Mouse (Mus musculus) mouse embryonic stem cell (cell line): ENCODE measurements at regions not wholly inside any gene's neighbourhood (a gene's known extent, or its start where the extent isn't known, plus 50 kb on each side); places are given as distances from the start of the nearest gene placed in this dataset.
"Not testable (repeated sequence)": the region's sequence is repeated elsewhere in the genome, so short reads cannot be mapped to it uniquely, and the experiment has no call there.

ENCODE experiments used
- in situ Hi-C, 2 experiments: fragments of 300-500 bp; cut with MboI; formaldehyde crosslinking; loops; 1 replicate in 1 of 2; 3 replicates in 1 of 2; pipeline ENCODE4 v1.14.3; 2019 to 2020; ENCODE audit warnings: low sequenced_read_pairs in 2 of 2, low pct_unique_long_range_greater_than_20kb in 1 of 2, mixed read lengths in 1 of 2; ENCODE audit not compliant: unreplicated experiment in 1 of 2

- in situ Hi-C loops: no loop called here
Observed at GRCm38 (mm10) chr6:4149663-4150062, 62.9 kb upstream of the Bet1 start.

GRCm38 (mm10) chr6:4158293-4158692, 71.5 kb upstream of the Bet1 start:
- in situ Hi-C loops: no loop called here

- in situ Hi-C loops: no loop called here
Observed at GRCm38 (mm10) chr6:4163733-4164132, 77.0 kb upstream of the Bet1 start.

DNA sequence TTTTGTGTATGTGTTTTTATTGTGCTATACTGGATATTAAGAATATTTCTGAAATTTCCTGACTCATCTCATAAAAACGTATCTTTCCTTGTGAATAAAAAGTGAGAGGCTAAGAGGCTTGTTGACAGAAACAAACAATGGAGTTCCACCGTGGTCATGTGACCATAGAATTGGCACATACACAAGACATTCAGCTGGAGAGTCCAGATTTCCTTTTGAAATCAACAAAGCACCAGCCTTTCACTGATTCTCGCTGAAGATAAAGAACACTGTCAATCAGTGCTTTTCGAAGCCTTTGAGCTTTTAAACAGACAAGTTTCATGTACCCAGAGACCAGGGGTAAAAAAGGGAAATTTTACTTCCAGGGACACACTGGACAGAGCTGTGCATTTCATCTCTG, 80.3 kb upstream of the Bet1 start:
- in situ Hi-C loops: no loop called here

GRCm38 (mm10) chr6:4167757-4168156, 81.0 kb upstream of the Bet1 start:
- in situ Hi-C loops: no loop called here

- in situ Hi-C loops: no loop called here
Observed at GRCm38 (mm10) chr6:4171561-4171960, 84.8 kb upstream of the Bet1 start.

DNA sequence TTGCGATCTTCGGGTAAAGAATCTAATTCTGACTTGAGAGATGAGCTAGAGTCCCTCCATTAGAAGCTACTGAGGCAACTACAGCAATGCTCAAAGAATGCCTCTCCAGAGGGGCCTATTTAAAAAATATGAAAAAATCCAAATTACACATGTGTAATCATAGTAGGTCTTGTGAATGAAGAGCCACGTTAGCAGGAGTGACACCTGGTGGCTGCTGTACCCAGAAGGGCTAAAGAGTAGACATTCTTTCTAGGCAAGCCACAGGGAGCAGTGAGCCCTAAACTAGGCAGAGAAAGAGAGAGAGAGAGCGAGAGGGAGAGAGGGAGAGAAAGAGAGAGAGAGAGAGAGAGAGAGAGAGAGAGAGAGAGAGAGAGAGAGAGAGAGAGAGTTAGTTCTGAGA, 100.9 kb upstream of the Bet1 start:
- in situ Hi-C loops: no loop called here

DNA sequence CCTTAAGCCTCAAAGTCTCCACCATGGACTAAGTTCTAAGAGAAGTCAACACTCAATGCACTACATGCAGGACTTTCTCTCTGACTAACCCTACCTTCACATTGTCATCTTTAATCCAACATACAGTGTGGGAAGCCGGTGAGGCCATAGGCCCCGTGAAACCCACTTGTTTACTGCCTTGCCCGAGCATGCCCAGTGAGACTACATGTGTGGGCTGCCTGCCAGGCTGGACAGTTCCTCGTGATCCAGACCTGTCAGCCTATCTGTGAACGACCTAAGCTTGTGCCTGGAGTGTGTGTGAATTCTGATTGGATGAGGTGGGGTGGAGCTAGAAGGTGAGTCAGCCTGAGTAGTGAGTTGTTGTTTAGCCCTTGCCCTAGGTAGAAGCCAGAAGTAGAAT, 104.2 kb upstream of the Bet1 start:
- in situ Hi-C loops: not testable (repeated sequence)

GRCm38 (mm10) chr6:4193286-4193685, 106.5 kb upstream of the Bet1 start:
- in situ Hi-C loops: no loop called here

GRCm38 (mm10) chr6:4201176-4201575, 114.4 kb upstream of the Bet1 start:
- in situ Hi-C loops: no loop called here

GRCm38 (mm10) chr6:4205681-4206080, 118.9 kb upstream of the Bet1 start:
- in situ Hi-C loops: no loop called here

GRCm38 (mm10) chr6:4245265-4246112, 158.7 kb upstream of the Bet1 start:
- in situ Hi-C loops: no loop called here

DNA sequence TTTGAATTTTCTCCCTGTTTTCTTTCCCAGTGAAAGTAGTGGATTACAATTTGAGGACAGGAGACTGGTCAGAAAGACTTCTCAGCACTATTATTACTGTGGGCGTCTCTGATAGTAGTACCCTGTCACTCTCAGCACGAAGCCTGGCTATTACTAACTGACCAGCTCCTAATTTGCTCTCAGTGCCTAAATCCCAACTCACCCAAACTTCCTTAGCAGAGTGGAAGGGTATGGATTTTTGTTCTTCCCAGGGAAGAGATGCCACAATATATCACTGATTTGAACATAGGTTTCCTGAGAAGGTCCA, 159.3 kb upstream of the Bet1 start:
- in situ Hi-C loops: no loop called here

DNA sequence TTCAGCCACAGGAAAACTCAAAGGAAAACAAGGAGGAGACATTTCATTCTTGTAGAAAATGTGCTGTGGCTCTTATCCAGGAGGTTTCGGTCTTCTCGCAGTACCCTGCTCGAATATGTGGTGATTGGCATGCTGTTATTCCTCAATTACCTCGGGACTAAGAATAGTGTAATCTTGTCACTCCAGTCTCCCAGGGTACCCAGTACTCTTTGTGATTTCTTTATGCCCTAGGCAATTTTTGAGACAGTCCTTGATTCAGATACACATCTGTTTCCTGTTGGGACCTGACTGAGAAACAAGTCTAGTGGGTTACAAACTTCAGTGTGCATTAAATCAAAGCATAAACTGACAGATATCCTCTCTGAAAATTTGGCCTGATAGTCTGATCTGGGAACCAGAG, 189.8 kb upstream of the Bet1 start:
- in situ Hi-C loops: no loop called here

GRCm38 (mm10) chr6:4277245-4277890, 190.6 kb upstream of the Bet1 start:
- in situ Hi-C loops: no loop called here

DNA sequence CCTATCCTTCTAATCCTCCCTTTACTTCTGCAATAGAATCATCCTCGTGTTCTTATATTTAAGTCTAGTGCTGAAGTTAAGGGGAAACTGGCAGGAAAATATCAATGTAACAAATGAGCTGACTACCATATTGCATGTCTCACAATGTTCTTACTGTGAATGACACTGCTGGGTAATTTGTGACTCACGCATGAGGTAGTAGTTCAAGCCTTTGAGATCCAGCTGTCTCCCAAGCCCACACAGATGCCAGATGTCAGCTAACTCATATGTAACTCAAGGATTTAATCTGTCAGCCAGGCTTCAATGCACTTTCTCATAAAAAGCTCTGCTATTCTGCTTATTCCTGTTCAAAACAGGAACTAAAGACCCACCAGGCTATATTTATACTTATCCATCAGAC, 204.6 kb upstream of the Bet1 start:
- in situ Hi-C loops: no loop called here

GRCm38 (mm10) chr6:4303410-4303809, 201.2 kb upstream of the Col1a2 start:
- in situ Hi-C loops: not testable (repeated sequence)

DNA sequence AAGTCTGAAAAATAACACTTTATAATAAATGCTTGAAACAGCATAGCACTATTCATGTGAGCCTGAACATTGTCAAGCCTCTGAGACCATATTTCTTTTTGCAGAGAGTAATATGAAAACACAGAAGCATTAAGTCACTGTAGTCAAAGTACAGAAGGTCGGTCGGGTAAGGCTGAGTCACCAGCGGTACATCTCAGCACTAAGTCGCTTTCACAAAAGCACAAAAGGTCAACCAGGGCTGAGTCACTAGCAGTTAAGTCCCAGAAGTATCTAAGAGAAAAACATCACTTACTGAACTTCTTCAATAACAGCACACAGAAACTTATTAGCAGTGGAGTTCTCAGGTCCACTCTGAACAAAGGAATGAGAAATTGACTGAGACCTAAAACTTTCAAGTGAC, 154.7 kb upstream of the Col1a2 start:
- in situ Hi-C loops: no loop called here

DNA sequence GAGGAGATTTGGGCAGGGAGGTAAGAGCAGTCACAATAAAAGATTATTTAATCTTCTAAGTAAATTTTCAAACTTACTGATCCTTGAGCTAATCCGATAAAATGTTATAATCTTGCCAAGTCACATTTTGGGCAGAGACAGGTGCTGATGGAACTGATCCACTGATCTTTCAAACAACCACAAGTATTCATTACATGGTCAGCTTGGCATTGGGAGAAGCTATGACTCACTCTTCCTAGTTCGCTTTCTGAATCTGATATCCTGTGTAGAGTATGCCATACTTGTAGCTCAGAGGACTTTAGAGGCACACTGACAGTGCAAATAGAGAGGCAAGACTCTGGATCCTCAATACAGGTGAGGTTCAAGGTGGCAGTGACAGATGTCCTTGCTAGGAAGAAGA, 142.4 kb upstream of the Col1a2 start:
- in situ Hi-C loops: no loop called here

- in situ Hi-C loops: no loop called here
Observed at GRCm38 (mm10) chr6:4375465-4376037, 129.1 kb upstream of the Col1a2 start.
